Mouse (Mus musculus): ENCODE results near the gene Aldh18a1.

- TF ChIP-seq POLR2A (IDR thresholded peaks at IDR 0.05; ENCODE audit: insufficient read depth, low read depth, low read length): no peak
- TF ChIP-seq CTCF (IDR thresholded peaks at IDR 0.05; ENCODE audit: insufficient read depth, low read depth, low read length): no peak
These were observed 12.8 kb downstream of the Aldh18a1 start for GRCm38 (mm10) chr19:40575438-40575837.
